Mouse (Mus musculus): Measurements from ENCODE around the gene Phactr4. TPM values are rescaled to one million over a fixed set of nuclear protein-coding genes. Genes with fewer than 3 reads are reported as not detected.

Gene Phactr4
- polyA plus RNA-seq, 1 experiment, result 21.5 TPM

DNA sequence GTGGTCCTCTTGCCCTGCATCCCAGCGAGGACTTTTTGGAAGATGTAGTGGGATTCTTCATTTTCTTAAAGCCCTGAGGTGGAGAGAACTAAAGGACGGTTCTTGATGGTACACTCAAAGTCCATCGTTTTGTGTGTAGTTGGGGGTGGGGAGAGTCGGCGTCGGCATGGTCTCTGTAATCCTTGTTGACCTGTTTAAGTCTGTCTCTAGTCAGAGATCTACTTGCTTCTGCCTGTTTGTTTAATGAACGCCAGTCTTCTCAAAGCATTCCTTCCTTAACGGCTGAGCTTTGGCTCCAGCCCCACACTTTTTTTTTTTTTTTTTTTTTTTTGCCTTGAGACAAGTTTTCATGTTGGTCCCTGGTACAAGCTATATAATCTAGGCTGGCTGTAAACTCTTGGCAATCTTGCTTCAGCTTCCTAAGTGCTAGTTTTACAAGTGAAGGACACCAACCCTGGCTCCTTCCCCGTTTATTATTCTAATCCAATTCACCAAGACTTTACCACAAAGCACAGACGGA, 92.4 kb downstream of the Phactr4 start:
- peak overlapping the region; percentile 75 for H3K4me3 ChIP-seq (replicated peaks; ENCODE audit: control insufficient read depth, low read depth, low read length)
- WGBS, result 16% methylated on average over 10 of the region's 10 CpGs
- no peaks in the 10 kb centered on the region for H3K4me1 ChIP-seq (ENCODE audit: control insufficient read depth, insufficient read depth, low read length)
- TF ChIP-seq CTCF (IDR thresholded peaks at IDR 0.05; ENCODE audit: control insufficient read depth, insufficient read depth, low read length) (no peak), POLR2A (IDR thresholded peaks at IDR 0.05; ENCODE audit: borderline replicate concordance, control insufficient read depth, low read depth, low read length) (no peak)
- H3K27ac ChIP-seq (ENCODE audit: control insufficient read depth, insufficient read depth, low read depth, low read length, poor library complexity), result peak overlapping the region; percentile 86

DNA sequence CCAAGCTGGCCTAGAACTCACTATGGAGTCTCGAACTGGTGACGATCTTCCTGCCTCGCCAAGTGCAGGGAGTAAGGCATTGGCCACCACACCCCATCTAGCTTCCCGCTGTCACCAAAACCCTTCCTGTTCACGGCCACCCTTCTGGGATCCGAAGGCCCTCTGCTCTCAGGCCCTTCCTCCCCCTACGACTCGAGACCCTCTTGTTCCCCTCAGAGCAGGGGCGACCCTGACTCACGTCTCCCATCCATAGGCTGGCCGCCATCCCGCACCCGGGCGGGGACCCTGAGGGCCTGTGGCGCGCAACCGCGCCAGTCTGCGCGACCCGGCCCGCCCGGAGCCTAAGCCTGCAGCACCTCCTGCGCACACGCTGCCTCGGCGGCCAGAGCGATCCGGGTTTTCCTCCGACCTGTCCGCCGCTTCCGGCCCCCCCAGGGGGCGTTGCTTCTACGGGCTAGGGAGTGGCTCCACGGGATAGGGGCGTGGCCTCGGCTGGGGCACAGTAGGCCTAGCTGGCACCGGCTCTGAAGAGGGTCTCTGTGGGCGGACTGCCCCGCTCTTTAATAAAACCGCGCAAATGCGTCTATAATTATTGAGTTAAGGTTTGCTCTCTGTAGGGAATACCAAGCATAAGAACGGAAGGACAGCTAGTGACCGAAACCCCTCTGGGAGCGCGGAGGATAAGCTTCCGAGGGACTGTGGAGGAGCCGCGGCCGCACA, 93.0 kb downstream of the Phactr4 start, which contains the start of gene Trnau1ap:
Trnau1ap (minus strand) TSS at position 424 of the 720 bp plus-strand sequence.
- Histone ChIP-seq H3K27ac (ENCODE audit: control insufficient read depth, insufficient read depth, low read depth, low read length, poor library complexity) (peak within 1 kb of the TSS; percentile 86), H3K4me1 (ENCODE audit: control insufficient read depth, insufficient read depth, low read length) (no peaks in the 10 kb centered on the region), H3K4me3 (replicated peaks; ENCODE audit: control insufficient read depth, low read depth, low read length) (peak within 1 kb of the TSS; percentile 75)
- TF ChIP-seq POLR2A (IDR thresholded peaks at IDR 0.05; ENCODE audit: borderline replicate concordance, control insufficient read depth, low read depth, low read length) (peak; percentile 62; the same call in 1 of the 2 replicates), CTCF (IDR thresholded peaks at IDR 0.05; ENCODE audit: control insufficient read depth, insufficient read depth, low read length) (no peak)
- under 1% methylated on average over 52 of the region's 52 CpGs for WGBS

DNA sequence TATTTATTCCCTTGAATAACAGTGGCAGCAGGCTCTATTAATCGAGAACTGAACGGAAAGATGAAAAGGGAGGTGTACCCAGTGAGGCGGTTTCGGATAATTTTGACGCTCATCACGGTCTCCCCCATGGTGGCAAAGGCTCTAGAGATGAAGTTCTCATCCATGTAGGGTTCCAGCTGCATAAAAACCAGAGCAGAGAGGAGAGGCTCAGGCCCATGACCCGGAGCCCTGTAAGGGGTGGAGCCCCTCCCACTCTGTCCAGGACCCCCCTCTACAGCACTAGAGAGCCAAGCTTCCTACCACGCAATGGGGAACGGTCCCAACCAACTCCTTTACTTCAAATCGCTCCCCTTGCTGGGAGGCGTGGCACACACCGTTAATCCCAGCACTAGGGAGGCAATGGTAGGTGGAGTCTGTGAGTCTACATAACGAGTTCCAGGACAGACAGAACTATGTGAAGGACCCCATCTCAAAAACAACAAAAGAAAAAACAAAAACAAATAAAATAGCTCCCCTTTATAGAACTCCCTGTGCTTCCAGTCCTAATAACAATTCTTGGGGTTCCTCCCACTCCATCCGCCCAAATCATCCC, 93.8 kb downstream of the Phactr4 start:
- Histone ChIP-seq H3K4me1 (ENCODE audit: control insufficient read depth, insufficient read depth, low read length) (no peaks in the 10 kb centered on the region), H3K27ac (ENCODE audit: control insufficient read depth, insufficient read depth, low read depth, low read length, poor library complexity) (no peak overlapping the region), H3K4me3 (replicated peaks; ENCODE audit: control insufficient read depth, low read depth, low read length) (no peak overlapping the region)
- no peak for TF ChIP-seq POLR2A (IDR thresholded peaks at IDR 0.05; ENCODE audit: borderline replicate concordance, control insufficient read depth, low read depth, low read length)
- TF ChIP-seq CTCF (IDR thresholded peaks at IDR 0.05; ENCODE audit: control insufficient read depth, insufficient read depth, low read length), result no peak
- 61% methylated on average over 14 of the region's 14 CpGs for WGBS

DNA sequence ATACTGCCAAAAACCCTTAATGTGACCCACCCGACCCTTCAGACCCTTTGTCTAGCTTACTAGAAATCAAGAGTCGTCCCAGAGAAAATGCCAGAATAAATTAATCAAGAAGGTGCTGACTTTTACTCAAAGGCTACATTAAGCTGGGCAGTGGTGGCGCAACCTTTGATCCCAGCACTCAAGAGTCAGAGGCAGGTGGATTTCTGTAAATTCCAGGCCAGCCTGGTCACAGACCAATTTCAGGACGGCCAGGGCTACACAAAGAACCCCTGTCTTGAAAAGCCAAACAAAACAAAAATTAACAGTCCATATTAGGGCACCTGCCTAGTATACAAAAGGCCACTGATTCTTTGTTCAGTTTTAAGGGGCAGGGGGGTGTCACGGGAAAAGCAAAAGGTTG, 95.8 kb downstream of the Phactr4 start:
- Histone ChIP-seq H3K4me3 (replicated peaks; ENCODE audit: control insufficient read depth, low read depth, low read length) (no peak overlapping the region), H3K4me1 (ENCODE audit: control insufficient read depth, insufficient read depth, low read length) (no peaks in the 10 kb centered on the region), H3K27ac (ENCODE audit: control insufficient read depth, insufficient read depth, low read depth, low read length, poor library complexity) (no peak overlapping the region)
- 81% methylated on average over 5 of the region's 5 CpGs for WGBS
- TF ChIP-seq CTCF (IDR thresholded peaks at IDR 0.05; ENCODE audit: control insufficient read depth, insufficient read depth, low read length) (no peak), POLR2A (IDR thresholded peaks at IDR 0.05; ENCODE audit: borderline replicate concordance, control insufficient read depth, low read depth, low read length) (no peak)

DNA sequence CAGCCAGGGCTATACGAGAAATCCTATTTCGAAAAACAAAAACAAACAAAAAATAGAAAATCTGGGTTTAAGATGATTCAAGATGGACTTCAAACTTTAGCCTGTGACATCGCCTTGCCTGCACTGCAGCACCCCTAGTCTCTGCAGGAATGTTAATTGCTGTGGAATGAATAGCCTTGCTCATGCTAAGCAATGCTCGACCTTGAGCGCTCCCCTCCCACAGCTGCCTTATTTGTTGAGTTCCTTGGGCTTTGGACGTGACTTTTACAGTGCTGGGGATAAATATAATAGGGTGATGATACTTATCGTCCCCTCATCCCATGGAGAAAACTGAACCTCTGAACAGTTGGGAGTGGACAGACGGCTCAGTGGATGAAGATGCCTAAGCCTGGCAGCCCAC, 106.6 kb downstream of the Phactr4 start:
- no peak overlapping the region for H3K27ac ChIP-seq (ENCODE audit: control insufficient read depth, insufficient read depth, low read depth, low read length, poor library complexity)
- H3K4me1 ChIP-seq (ENCODE audit: control insufficient read depth, insufficient read depth, low read length), result no peaks in the 10 kb centered on the region
- H3K4me3 ChIP-seq (replicated peaks; ENCODE audit: control insufficient read depth, low read depth, low read length), result no peak overlapping the region
- 88% methylated on average over 8 of the region's 8 CpGs for WGBS
- TF ChIP-seq POLR2A (IDR thresholded peaks at IDR 0.05; ENCODE audit: borderline replicate concordance, control insufficient read depth, low read depth, low read length) (no peak), CTCF (IDR thresholded peaks at IDR 0.05; ENCODE audit: control insufficient read depth, insufficient read depth, low read length) (no peak)

DNA sequence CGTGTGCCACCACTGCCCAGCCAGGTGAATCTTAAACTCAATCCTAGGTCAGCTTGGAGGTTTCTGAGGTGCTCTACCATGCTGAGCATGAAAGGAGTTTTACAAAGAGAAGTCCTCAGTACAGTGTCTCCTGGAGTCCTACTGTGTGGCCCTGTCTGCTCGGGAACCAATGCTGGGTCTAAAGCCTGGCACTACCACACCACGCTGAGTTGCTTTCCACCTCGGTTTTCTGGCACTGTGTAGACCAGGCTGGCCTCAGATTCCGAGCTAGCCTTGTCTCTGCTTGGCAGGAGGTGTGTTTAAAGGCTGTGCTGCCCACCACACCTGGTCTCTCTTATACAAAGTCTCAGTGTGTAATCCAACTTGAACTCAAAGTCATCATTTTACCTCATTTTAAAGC, 109.7 kb downstream of the Phactr4 start:
- peaks cover 2% of the 10 kb centered on the region; the same call in 1 of the 2 replicates for H3K4me1 ChIP-seq (ENCODE audit: control insufficient read depth, insufficient read depth, low read length)
- TF ChIP-seq POLR2A (IDR thresholded peaks at IDR 0.05; ENCODE audit: borderline replicate concordance, control insufficient read depth, low read depth, low read length) (no peak), CTCF (IDR thresholded peaks at IDR 0.05; ENCODE audit: control insufficient read depth, insufficient read depth, low read length) (no peak)
- 87% methylated on average over 5 of the region's 5 CpGs for WGBS
- H3K4me3 ChIP-seq (replicated peaks; ENCODE audit: control insufficient read depth, low read depth, low read length), result no peak overlapping the region
- H3K27ac ChIP-seq (ENCODE audit: control insufficient read depth, insufficient read depth, low read depth, low read length, poor library complexity), result no peak overlapping the region

DNA sequence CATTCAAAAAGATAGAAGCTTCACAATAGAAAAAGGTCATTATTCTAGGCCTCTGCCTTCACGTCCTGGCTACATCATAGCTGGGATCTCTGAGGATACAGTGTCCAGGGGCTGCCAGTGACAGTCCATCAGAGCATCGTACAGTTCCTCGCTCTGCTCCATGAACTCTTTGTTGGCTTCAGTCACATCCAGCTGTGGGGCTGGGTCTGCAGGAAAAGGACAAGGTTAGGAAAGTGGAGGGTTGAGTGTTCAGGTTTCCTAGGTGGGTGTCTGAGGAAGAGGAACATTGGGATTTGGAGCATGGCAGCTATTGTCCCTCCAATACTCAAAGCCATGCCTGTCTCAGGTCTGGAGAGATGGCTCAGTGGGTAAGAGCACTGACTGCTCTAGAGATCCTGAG, 110.5 kb downstream of the Phactr4 start:
- TF ChIP-seq POLR2A (IDR thresholded peaks at IDR 0.05; ENCODE audit: borderline replicate concordance, control insufficient read depth, low read depth, low read length), result no peak
- TF ChIP-seq CTCF (IDR thresholded peaks at IDR 0.05; ENCODE audit: control insufficient read depth, insufficient read depth, low read length), result no peak
- WGBS, result 65% methylated on average over 3 of the region's 3 CpGs
- Histone ChIP-seq H3K27ac (ENCODE audit: control insufficient read depth, insufficient read depth, low read depth, low read length, poor library complexity) (no peak overlapping the region), H3K4me3 (replicated peaks; ENCODE audit: control insufficient read depth, low read depth, low read length) (no peak overlapping the region), H3K4me1 (ENCODE audit: control insufficient read depth, insufficient read depth, low read length) (peaks cover 2% of the 10 kb centered on the region; the same call in 1 of the 2 replicates)

DNA sequence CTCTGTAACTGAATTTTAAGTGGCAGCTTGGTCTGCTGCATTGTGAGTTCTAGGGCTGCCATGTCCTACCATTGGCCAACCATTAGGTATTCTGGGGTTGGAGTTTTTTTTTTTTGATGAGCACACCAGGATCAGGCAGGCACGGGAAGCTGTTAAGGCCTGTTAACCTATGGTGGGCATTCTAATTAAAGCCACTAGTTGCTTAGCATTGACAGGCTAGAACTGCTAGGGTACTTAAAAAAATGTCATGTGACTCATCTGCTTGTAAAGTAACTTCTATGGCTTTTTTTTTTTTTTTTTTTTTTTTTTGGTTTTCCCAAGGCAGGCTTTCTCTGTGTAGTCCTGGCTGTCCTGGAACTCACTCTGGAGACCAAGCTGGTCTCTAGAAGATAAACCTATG, 111.1 kb downstream of the Phactr4 start:
- Histone ChIP-seq H3K27ac (ENCODE audit: control insufficient read depth, insufficient read depth, low read depth, low read length, poor library complexity) (no peak overlapping the region), H3K4me3 (replicated peaks; ENCODE audit: control insufficient read depth, low read depth, low read length) (no peak overlapping the region), H3K4me1 (ENCODE audit: control insufficient read depth, insufficient read depth, low read length) (peaks cover 2% of the 10 kb centered on the region; the same call in 1 of the 2 replicates)
- TF ChIP-seq POLR2A (IDR thresholded peaks at IDR 0.05; ENCODE audit: borderline replicate concordance, control insufficient read depth, low read depth, low read length) (no peak), CTCF (IDR thresholded peaks at IDR 0.05; ENCODE audit: control insufficient read depth, insufficient read depth, low read length) (no peak)
- WGBS, result 61% methylated on average over 1 of the region's 1 CpGs
